Mouse (Mus musculus) duodenum, adult 2 months (tissue): ENCODE results near the gene Olfr1494. TPM values are rescaled to one million over a fixed set of nuclear protein-coding genes. Genes with fewer than 3 reads are reported as not detected.

Experiments
- polyA plus RNA-seq: library from polyadenylated mRNA; depleted of rRNA; stranded (reverse); fragments of >200 nt; gene quantifications from 2 replicates; pipeline ENCODE4 v1.2.3, GENCODE M21; 2012; ENCODE audit warnings: low replicate concordance; rRNA removed

The Olfr1494 gene
- not detected in 2 replicates for polyA plus RNA-seq

DNA sequence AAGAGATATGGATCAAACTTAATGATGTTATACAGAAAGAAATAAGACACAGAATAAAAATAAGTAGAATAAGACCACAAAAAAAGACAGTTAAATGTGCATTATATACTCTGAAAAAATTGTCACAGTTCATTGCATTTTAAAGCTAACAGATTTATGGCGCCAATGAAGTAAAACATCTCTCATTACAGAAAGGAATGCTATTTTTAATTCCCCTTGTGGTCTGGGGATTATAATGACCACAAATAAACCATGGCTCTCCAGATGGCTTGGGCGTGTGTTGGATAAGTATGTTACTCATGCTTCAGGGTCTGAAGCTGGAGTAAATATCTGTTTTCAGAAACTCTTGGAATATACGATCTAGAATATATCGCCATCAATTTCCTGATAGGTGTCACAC is at the start of gene Olfr1494:
TSS of gene Olfr1494 (plus strand) at position 301 of the 400 bp plus-strand sequence.

DNA sequence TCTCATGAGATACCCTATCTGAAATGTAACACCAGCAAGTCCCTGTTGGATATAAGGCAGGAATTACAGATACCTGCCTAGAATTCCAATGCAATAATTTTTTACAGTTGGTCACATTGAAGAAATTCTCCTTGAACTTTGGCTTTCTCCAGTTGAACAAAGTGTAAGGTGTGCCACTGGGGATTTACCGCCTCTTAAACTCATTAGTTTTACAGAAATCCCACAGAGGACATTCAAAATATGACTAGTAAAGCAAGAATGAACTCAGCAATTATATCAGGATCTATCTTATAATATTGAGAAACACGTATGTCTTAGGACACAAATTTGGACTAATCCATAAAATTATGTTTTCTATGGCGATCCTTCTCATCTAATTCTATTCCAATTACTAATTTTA is 42.6 kb upstream of the Olfr1494 start, which contains the start of gene Olfr1491:
TSS of gene Olfr1491 (plus strand) at position 301 of the 400 bp plus-strand sequence.

DNA sequence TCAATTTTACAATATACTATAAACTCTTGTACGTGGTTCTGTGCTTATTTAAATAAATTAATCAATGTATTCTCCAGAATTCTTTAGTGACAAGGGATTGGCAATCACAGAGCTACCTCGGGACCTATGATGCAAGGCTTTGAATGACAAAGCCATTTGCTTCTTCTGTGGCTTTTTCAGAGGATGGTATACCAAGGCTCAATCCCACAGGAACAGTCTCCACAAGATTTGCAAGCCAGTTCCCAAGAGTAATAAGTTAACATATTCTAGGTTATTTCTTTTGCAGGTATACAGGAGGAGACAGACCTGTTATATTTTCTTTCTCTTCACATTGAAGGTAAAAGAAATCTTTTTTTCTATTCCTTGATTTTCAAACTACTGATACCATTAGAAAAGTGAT is 16.6 kb upstream of the Olfr1494 start, which contains the start of gene Olfr1493-ps1:
TSS of gene Olfr1493-ps1 (plus strand) at position 301 of the 400 bp plus-strand sequence.

DNA sequence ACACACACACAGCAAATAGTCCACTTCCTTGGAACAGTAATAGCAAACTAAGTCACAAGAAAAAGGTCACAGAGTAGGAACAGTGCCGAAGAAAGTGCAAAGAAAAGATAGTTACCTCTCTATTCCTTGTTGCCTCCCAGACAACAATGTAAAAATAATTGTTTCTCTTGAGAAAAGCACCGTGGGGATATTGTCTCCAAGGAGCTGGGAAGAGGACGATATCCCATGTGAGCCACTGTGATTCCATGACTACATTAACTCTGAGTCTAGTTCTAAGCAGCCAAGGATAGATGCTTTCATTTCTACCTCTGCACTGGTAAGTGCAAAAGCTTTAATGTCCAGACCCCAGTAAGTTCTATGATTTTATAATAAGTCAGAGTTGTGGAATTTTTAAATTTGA is 24.8 kb downstream of the Olfr1494 start, which contains the start of gene Olfr1495:
TSS of gene Olfr1495 (plus strand) at position 301 of the 400 bp plus-strand sequence.

DNA sequence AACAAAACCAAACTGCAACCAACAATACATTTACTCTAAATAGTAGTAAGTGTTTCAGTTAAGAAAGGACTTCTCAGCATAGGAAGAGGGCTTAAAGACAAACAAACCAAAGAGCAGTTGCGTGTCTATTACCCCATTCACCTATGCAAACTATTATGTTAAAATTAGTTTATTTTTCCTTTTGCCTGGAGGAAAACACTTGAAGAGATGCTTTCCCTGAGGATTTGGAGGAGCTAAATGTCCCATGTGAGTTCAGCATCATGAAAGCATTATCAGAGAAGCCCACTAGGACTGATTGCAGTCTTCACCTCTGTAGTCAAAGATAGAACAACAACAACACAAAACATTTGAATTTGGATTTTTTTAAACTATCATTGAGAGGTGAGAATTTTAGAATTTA is 38.0 kb downstream of the Olfr1494 start, which contains the start of gene Olfr1496:
TSS of gene Olfr1496 (plus strand) at position 301 of the 400 bp plus-strand sequence.

DNA sequence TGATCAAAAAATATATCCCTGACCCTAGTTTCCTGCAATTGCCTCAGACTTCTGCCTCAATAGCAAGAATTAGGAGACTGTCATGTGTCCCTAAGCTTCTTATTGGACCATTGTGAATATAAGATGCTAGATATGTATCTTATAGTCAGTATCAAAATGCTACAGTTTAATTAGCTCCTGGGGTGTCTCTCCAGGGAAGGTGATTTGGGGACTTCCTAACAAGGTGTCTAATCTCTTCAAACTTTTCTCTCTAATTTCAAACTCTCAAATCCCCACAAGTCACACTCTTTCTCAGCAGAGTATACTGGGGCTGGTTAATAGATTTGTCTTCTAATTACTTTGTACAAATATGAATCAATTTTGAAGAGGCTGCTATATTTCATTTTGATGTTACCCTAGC is 58.6 kb downstream of the Olfr1494 start, which contains the start of gene Olfr1497:
TSS of gene Olfr1497 (minus strand) at position 101 of the 400 bp plus-strand sequence.

Other genes starting within 250 kb of the Olfr1494 start
- gene Olfr1477, start 239.2 kb upstream of the Olfr1494 start, polyA plus RNA-seq, result not detected in 2 replicates
- not detected in 2 replicates for gene Olfr1480, start 211.8 kb upstream of the Olfr1494 start, polyA plus RNA-seq
- not detected in 2 replicates for gene Olfr1484, start 156.2 kb upstream of the Olfr1494 start, polyA plus RNA-seq
- not detected in 2 replicates for gene Olfr1487, start 122.4 kb upstream of the Olfr1494 start, polyA plus RNA-seq
- gene Olfr1489, start 108.1 kb upstream of the Olfr1494 start, polyA plus RNA-seq, result not detected in 2 replicates
- not detected in 2 replicates for gene Olfr1490, start 88.6 kb upstream of the Olfr1494 start, polyA plus RNA-seq
- gene Olfr1491, start 42.5 kb upstream of the Olfr1494 start, polyA plus RNA-seq, result not detected in 2 replicates
- gene Olfr1493-ps1, start 16.4 kb upstream of the Olfr1494 start, polyA plus RNA-seq, result not detected in 2 replicates
- not detected in 2 replicates for gene Olfr1495, start 24.9 kb downstream of the Olfr1494 start, polyA plus RNA-seq
- gene Olfr1496, start 38.1 kb downstream of the Olfr1494 start, polyA plus RNA-seq, result not detected in 2 replicates
- not detected in 2 replicates for gene Olfr1497, start 58.5 kb downstream of the Olfr1494 start, polyA plus RNA-seq
- gene Olfr1499, start 79.7 kb downstream of the Olfr1494 start, polyA plus RNA-seq, result not detected in 2 replicates
- gene Olfr1500, start 90.8 kb downstream of the Olfr1494 start, polyA plus RNA-seq, result not detected in 2 replicates
- not detected in 2 replicates for gene Olfr1501, start 111.0 kb downstream of the Olfr1494 start, polyA plus RNA-seq
- not detected in 2 replicates for gene Olfr1502, start 122.1 kb downstream of the Olfr1494 start, polyA plus RNA-seq
- gene Olfr1504, start 158.2 kb downstream of the Olfr1494 start, polyA plus RNA-seq, result not detected in 2 replicates
- not detected in 2 replicates for gene Olfr1505, start 173.8 kb downstream of the Olfr1494 start, polyA plus RNA-seq